Mouse (Mus musculus): ENCODE data around the gene Klhl5.

DNA sequence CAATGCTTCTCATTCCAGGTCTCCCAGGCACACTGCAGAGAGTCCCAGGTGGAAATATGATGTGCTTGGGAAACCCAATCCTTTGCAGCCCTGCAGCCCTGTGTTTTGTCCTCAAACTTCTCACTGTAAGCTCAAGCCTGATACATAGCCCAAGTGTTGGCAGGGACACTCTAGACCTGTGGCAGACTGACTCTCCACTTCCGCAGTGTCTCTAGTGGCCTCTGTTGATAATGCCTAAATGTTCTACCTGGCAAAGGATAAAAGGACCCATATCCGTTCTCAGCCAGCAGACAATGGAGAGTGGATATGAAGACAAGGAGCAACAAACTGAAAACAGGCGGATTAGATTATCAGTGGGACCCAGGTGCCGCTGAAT, 74.4 kb downstream of the Klhl5 start:
- TF ChIP-seq CTCF (IDR thresholded peaks at IDR 0.05; ENCODE audit: low read depth, low read length) = no peak
- TF ChIP-seq POLR2A (IDR thresholded peaks at IDR 0.05; ENCODE audit: insufficient read depth, low read length) = no peak
- TF ChIP-seq EP300 (IDR thresholded peaks at IDR 0.05; ENCODE audit: insufficient read depth, low read depth, low read length) = no peak

All from ES-Bruce4 (cell line).